Mouse (Mus musculus) liver, embryonic 14.5 days (tissue): ENCODE measurements around the gene Gm9970. TPM values are rescaled to one million over a fixed set of nuclear protein-coding genes. Genes with fewer than 3 reads are reported as not detected.

Source experiments
- ATAC-seq: fragments of 200-750 bp; cut with Nextera tagmentation; 2 replicates; pipeline ENCODE4 v1.8.0; 2017; ENCODE audit warnings: moderate number of reproducible peaks, mild to moderate bottlenecking, moderate library complexity; ENCODE audit not compliant: insufficient read depth
- DNase-seq, 3 experiments: peaks; one replicate each; pipeline ENCODE4 v3.0.0-alpha.2; 2012 to 2013; ENCODE audit warnings: low read depth in 3 of 3, low spot score in 3 of 3
- H3K27ac ChIP-seq: fragments of 300-500 bp; sonication (generic); 2 replicates; pipeline ENCODE4 v1.5.1; 2014; ENCODE audit warnings: moderate library complexity, mild to moderate bottlenecking, control low read depth, inconsistent platforms
- H3K27me3 ChIP-seq: fragments of 300-500 bp; sonication (generic); 2 replicates; pipeline ENCODE4 v1.6.1; 2014; ENCODE audit warnings: mild to moderate bottlenecking, low read length, moderate library complexity; ENCODE audit not compliant: control insufficient read depth, insufficient read depth
- H3K36me3 ChIP-seq: fragments of 300-500 bp; sonication (generic); replicated peaks from 2 replicates; pipeline ENCODE4 v1.6.1; 2014; ENCODE audit warnings: low read depth; ENCODE audit not compliant: control insufficient read depth, insufficient read depth
- H3K4me1 ChIP-seq, 2 experiments: fragments of 200-500 bp in 1 of 2; fragments of 300-500 bp in 1 of 2; sonication (generic) in 1 of 2; replicated peaks; 2 replicates each; pipeline ENCODE4 v1.6.1; 2012 to 2014; ENCODE audit warnings: antibody characterized with exemption in 1 of 2, inconsistent platforms in 1 of 2, low read length in 1 of 2; ENCODE audit not compliant: control insufficient read depth in 2 of 2, insufficient read depth in 2 of 2
- H3K4me2 ChIP-seq: fragments of 300-500 bp; sonication (generic); 2 replicates; pipeline ENCODE4 v1.6.1; 2014; ENCODE audit warnings: low read depth, mild to moderate bottlenecking, control low read depth, moderate library complexity
- H3K4me3 ChIP-seq, 2 experiments: fragments of 200-500 bp in 1 of 2; fragments of 300-500 bp in 1 of 2; sonication (generic) in 1 of 2; 2 replicates each; pipeline ENCODE4 v1.5.1; 2012 to 2014; ENCODE audit warnings: low read depth in 2 of 2, low read length in 2 of 2, mild to moderate bottlenecking in 2 of 2, control low read depth in 1 of 2, inconsistent platforms in 1 of 2, moderate library complexity in 1 of 2; ENCODE audit not compliant: insufficient read depth in 1 of 2
- H3K9ac ChIP-seq: fragments of 300-500 bp; sonication (generic); replicated peaks from 2 replicates; pipeline ENCODE4 v1.6.1; 2014; ENCODE audit warnings: mild to moderate bottlenecking, control low read depth, moderate library complexity
- H3K9me3 ChIP-seq: fragments of 300-500 bp; sonication (generic); 2 replicates; pipeline ENCODE4 v1.6.1; 2016; ENCODE audit warnings: low read length, mixed read lengths; ENCODE audit not compliant: control insufficient read depth
- CTCF ChIP-seq: IDR thresholded peaks from 2 replicates; pipeline ENCODE4 v1.5.1; 2016; ENCODE audit warnings: antibody characterized with exemption, low read depth, control low read depth
- EP300 ChIP-seq: IDR thresholded peaks from 2 replicates; pipeline ENCODE4 v1.6.1; 2016; ENCODE audit warnings: antibody characterized with exemption, low read depth
- WGBS: fragments of 180-500 bp; shearing (Covaris S2); extraction: QIAGEN DNeasy Blood & Tissue Kit; methylation state at CpG from one replicate; pipeline ENCODE4 v1.1.7; 2014; ENCODE audit not compliant: insufficient replicate concordance; 5-methylcytosine and 5-hydroxymethylcytosine counted together
- polyA plus RNA-seq, 2 experiments: library from polyadenylated mRNA; depleted of rRNA in 1 of 2; stranded (reverse) in 1 of 2; unstranded in 1 of 2; fragments of >200 nt; fragmentation: Nextera tagmentation in 1 of 2; extraction: Ambion mirVana in 1 of 2; gene quantifications; 2 replicates each; pipeline versions ENCODE4 v1.2.1 to v1.2.3; 2012 to 2014

Gene Gm9970
- polyA plus RNA-seq, 2 experiments, result 0.07 to 0.19 TPM

GRCm38 (mm10) chr5:31220448-31221303, 20.4 kb downstream of the Gm9970 start, which contains the start of gene Ppm1g:
TSS of gene Ppm1g (minus strand) at chr5:31220687.
- Histone ChIP-seq H3K27ac (peak within 1 kb of the TSS; percentile 84), H3K9me3 (no peaks in the 10 kb centered on the region), H3K4me3 (peak within 1 kb of the TSS; percentile 88 to 96), H3K4me2 (peak within 1 kb of the TSS; percentile 98), H3K4me1 (peaks cover 19 to 21% of the 10 kb centered on the region in 2 experiments), H3K36me3 (peaks cover 6% of the 10 kb centered on the region; the same call in 1 of the 2 replicates), H3K27me3 (no peaks in the 10 kb centered on the region), H3K9ac (peak within 1 kb of the TSS; percentile 92)
- under 1% methylated on average over 70 of the region's 70 CpGs for WGBS
- ATAC-seq (peak; percentile 92), DNase-seq (peak; percentile 90 to 91 (median 91))
- peak; percentile 20; the same call in 1 of the 2 replicates for TF ChIP-seq EP300
- TF ChIP-seq CTCF, result peak; percentile 9; the same call in 1 of the 2 replicates

- H3K9ac ChIP-seq, result peak overlapping the region; percentile 92
- H3K4me3 ChIP-seq, result peak overlapping the region; percentile 88 to 96
- no peaks in the 10 kb centered on the region for H3K9me3 ChIP-seq
- peak in 1 of 3 experiments; percentile 31 for DNase-seq
- peaks cover 21 to 22% of the 10 kb centered on the region in 2 experiments for H3K4me1 ChIP-seq
- H3K27ac ChIP-seq, result peak overlapping the region; percentile 84
- TF ChIP-seq EP300, result no peak
- TF ChIP-seq CTCF, result peak; percentile 36
- peaks cover 8% of the 10 kb centered on the region; the same call in 1 of the 2 replicates for H3K36me3 ChIP-seq
- no peaks in the 10 kb centered on the region for H3K27me3 ChIP-seq
- ATAC-seq, result peak; percentile 47
- H3K4me2 ChIP-seq, result peak overlapping the region; percentile 83
- under 1% methylated on average over 40 of the region's 40 CpGs for WGBS
Measured at GRCm38 (mm10) chr5:31219911-31220447, 21.1 kb downstream of the Gm9970 start.

GRCm38 (mm10) chr5:31219474-31219873, 21.6 kb downstream of the Gm9970 start:
- peak overlapping the region; percentile 83 for H3K4me2 ChIP-seq
- under 1% methylated on average over 11 of the region's 11 CpGs for WGBS
- peak overlapping the region; percentile 92 for H3K9ac ChIP-seq
- TF ChIP-seq EP300 (no peak), CTCF (no peak)
- peaks cover 24 to 25% of the 10 kb centered on the region in 2 experiments for H3K4me1 ChIP-seq
- no peaks in the 10 kb centered on the region for H3K9me3 ChIP-seq
- DNase-seq (no peak), ATAC-seq (no peak)
- peak overlapping the region; percentile 88 to 96 for H3K4me3 ChIP-seq
- H3K36me3 ChIP-seq, result peaks cover 8% of the 10 kb centered on the region; the same call in 1 of the 2 replicates
- no peaks in the 10 kb centered on the region for H3K27me3 ChIP-seq
- peak overlapping the region; percentile 84 for H3K27ac ChIP-seq

DNA sequence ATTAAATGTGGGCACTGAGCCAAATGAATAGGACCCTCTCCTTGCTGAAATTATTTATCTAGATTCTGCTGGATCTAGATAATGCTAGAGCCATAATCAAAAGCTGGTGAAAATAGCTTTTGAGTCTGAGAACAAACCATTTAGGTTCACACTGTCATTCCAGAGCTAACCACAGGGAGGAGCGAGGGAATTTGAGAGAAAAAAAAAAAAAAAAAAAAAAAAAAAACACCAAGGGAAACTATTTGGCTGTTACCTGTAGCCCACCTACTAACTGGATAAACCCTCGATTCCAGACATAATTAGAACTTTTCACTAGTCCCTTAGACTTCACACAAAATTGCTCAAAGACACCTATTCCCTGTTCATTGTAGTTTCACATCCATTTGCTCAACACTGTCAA, 22.0 kb downstream of the Gm9970 start:
- Histone ChIP-seq H3K27me3 (no peaks in the 10 kb centered on the region), H3K9me3 (no peaks in the 10 kb centered on the region), H3K36me3 (peaks cover 8% of the 10 kb centered on the region; the same call in 1 of the 2 replicates), H3K27ac (peak overlapping the region; percentile 84), H3K4me2 (peak overlapping the region; percentile 83), H3K4me3 (peak overlapping the region; percentile 88 to 96), H3K9ac (peak overlapping the region; percentile 92), H3K4me1 (peaks cover 24 to 25% of the 10 kb centered on the region in 2 experiments)
- ATAC-seq, result no peak
- TF ChIP-seq EP300 (no peak), CTCF (peak; percentile 33; the same call in 1 of the 2 replicates)
- 0% methylated on average over 2 of the region's 2 CpGs for WGBS
- peak; percentile 55 to 70 (median 57) for DNase-seq
